Mouse (Mus musculus) MEL (cell line): ENCODE measurements at regions not wholly inside any gene's neighbourhood (a gene's known extent, or its start where the extent isn't known, plus 50 kb on each side); places are given as distances from the start of the nearest gene placed in this dataset.

Experiments
- DNase-seq: peaks from one replicate; pipeline ENCODE4 v3.0.0; 2011; ENCODE audit warnings: low read depth, low spot score
- H3K27ac ChIP-seq: 2 replicates; pipeline ENCODE4 v1.5.1; 2012; ENCODE audit warnings: low read depth, mild to moderate bottlenecking, control low read depth, low read length, moderate library complexity; ENCODE audit not compliant: control insufficient read depth
- H3K27me3 ChIP-seq, 2 experiments: fragments of 150-350 bp in 1 of 2; sonication (generic) in 1 of 2; 2 replicates each; pipeline ENCODE4 v1.6.1; 2012; ENCODE audit warnings: low read length in 2 of 2, mild to moderate bottlenecking in 2 of 2, improper control_type of control experiment in 1 of 2, moderate library complexity in 1 of 2; ENCODE audit not compliant: insufficient read depth in 2 of 2, control insufficient read depth in 1 of 2
- H3K36me3 ChIP-seq, 2 experiments: 2 replicates each; pipeline ENCODE4 v1.6.1; 2012 to 2014; ENCODE audit warnings: low read length in 2 of 2, improper control_type of control experiment in 1 of 2, inconsistent platforms in 1 of 2, mild to moderate bottlenecking in 1 of 2; ENCODE audit not compliant: insufficient read depth in 2 of 2, control insufficient read depth in 1 of 2
- H3K4me1 ChIP-seq, 2 experiments: fragments of 150-350 bp in 1 of 2; sonication (generic) in 1 of 2; 2 replicates each; pipeline ENCODE4 v1.6.1; 2012; ENCODE audit warnings: low read length in 2 of 2, improper control_type of control experiment in 1 of 2, mild to moderate bottlenecking in 1 of 2; ENCODE audit not compliant: insufficient read depth in 2 of 2, control insufficient read depth in 1 of 2
- H3K4me3 ChIP-seq, 2 experiments: fragments of 150-350 bp in 1 of 2; sonication (generic) in 1 of 2; 2 replicates each; pipeline ENCODE4 v1.5.1; 2012; ENCODE audit warnings: low read depth in 2 of 2, low read length in 2 of 2, mild to moderate bottlenecking in 2 of 2, moderate library complexity in 2 of 2, control low read depth in 1 of 2, improper control_type of control experiment in 1 of 2; ENCODE audit not compliant: control insufficient read depth in 1 of 2, insufficient read depth in 1 of 2
- H3K79me2 ChIP-seq: 2 replicates; pipeline ENCODE4 v1.6.1; 2012; ENCODE audit warnings: mild to moderate bottlenecking, low read length, moderate library complexity; ENCODE audit not compliant: control insufficient read depth, poor library complexity, insufficient read depth
- H3K9ac ChIP-seq: 2 replicates; pipeline ENCODE4 v1.6.1; 2012; ENCODE audit warnings: low read depth, mild to moderate bottlenecking, control low read depth, low read length, moderate library complexity; ENCODE audit not compliant: control insufficient read depth, poor library complexity, severe bottlenecking
- H3K9me3 ChIP-seq: fragments of 150-350 bp; sonication (generic); replicated peaks from 2 replicates; pipeline ENCODE4 v1.6.1; 2012; ENCODE audit warnings: mild to moderate bottlenecking, low read length, improper control_type of control experiment, moderate library complexity; ENCODE audit not compliant: insufficient read depth
- BHLHE40 ChIP-seq: IDR thresholded peaks from 2 replicates; pipeline ENCODE4 v1.6.1; 2012; ENCODE audit warnings: low read depth, mild to moderate bottlenecking, inconsistent platforms, low read length, improper control_type of control experiment, borderline replicate concordance
- CHD1 ChIP-seq: IDR thresholded peaks from 2 replicates; pipeline ENCODE4 v1.6.1; 2012; ENCODE audit warnings: low read depth, mild to moderate bottlenecking, inconsistent platforms, low read length, improper control_type of control experiment
- E2F4 ChIP-seq: IDR thresholded peaks from 2 replicates; pipeline ENCODE4 v1.6.1; 2011; ENCODE audit warnings: low read depth, low read length, improper control_type of control experiment, borderline replicate concordance
- ELF1 ChIP-seq: IDR thresholded peaks from 2 replicates; pipeline ENCODE4 v1.6.1; 2014; ENCODE audit warnings: low read depth, mild to moderate bottlenecking, inconsistent platforms, low read length, improper control_type of control experiment, moderate library complexity
- ETS1 ChIP-seq: IDR thresholded peaks from 2 replicates; pipeline ENCODE4 v1.6.1; 2012; ENCODE audit warnings: low read depth, mild to moderate bottlenecking, inconsistent platforms, low read length, improper control_type of control experiment, moderate library complexity
- GABPA ChIP-seq: IDR thresholded peaks from 2 replicates; pipeline ENCODE4 v1.6.1; 2012; ENCODE audit warnings: low read depth, mild to moderate bottlenecking, inconsistent platforms, low read length, improper control_type of control experiment, moderate library complexity
- GATA1 ChIP-seq: IDR thresholded peaks from 2 replicates; pipeline ENCODE4 v1.6.1; 2011; ENCODE audit warnings: low read depth, low read length, improper control_type of control experiment
- HCFC1 ChIP-seq: IDR thresholded peaks from 2 replicates; pipeline ENCODE4 v1.6.1; 2012; ENCODE audit warnings: low read depth, mild to moderate bottlenecking, inconsistent platforms, low read length, improper control_type of control experiment, moderate library complexity
- JUND ChIP-seq: IDR thresholded peaks from 2 replicates; pipeline ENCODE4 v1.6.1; 2011; ENCODE audit warnings: low read depth, mild to moderate bottlenecking, improper control_type of control experiment, low read length
- KAT2A ChIP-seq: conservative IDR thresholded peaks from 2 replicates; pipeline ENCODE4 v1.6.1; 2012; ENCODE audit warnings: low read depth, low read length, improper control_type of control experiment, inconsistent platforms
- MAFK ChIP-seq: IDR thresholded peaks from 2 replicates; pipeline ENCODE4 v1.6.1; 2011; ENCODE audit warnings: low read depth, mild to moderate bottlenecking, low read length, improper control_type of control experiment, borderline replicate concordance
- MAZ ChIP-seq: IDR thresholded peaks from 2 replicates; pipeline ENCODE4 v1.6.1; 2012; ENCODE audit warnings: low read depth, mild to moderate bottlenecking, inconsistent platforms, low read length, improper control_type of control experiment
- MEF2A ChIP-seq: IDR thresholded peaks from 2 replicates; pipeline ENCODE4 v1.6.1; 2014; ENCODE audit warnings: low read depth, mild to moderate bottlenecking, inconsistent platforms, low read length, improper control_type of control experiment; ENCODE audit not compliant: poor library complexity, insufficient replicate concordance, severe bottlenecking; ENCODE audit errors: extremely low read depth
- MXI1 ChIP-seq: IDR thresholded peaks from 2 replicates; pipeline ENCODE4 v1.6.1; 2011; ENCODE audit warnings: mild to moderate bottlenecking, low read depth, low read length, improper control_type of control experiment
- NRF1 ChIP-seq: IDR thresholded peaks from 2 replicates; pipeline ENCODE4 v1.6.1; 2014; ENCODE audit warnings: low read depth, mild to moderate bottlenecking, inconsistent platforms, low read length, improper control_type of control experiment, moderate library complexity; ENCODE audit not compliant: poor library complexity, insufficient read depth, severe bottlenecking
- POLR2AphosphoS2 ChIP-seq: IDR thresholded peaks from 2 replicates; pipeline ENCODE4 v1.6.1; 2011; ENCODE audit warnings: low read length, improper control_type of control experiment
- POLR2AphosphoS5 ChIP-seq: IDR thresholded peaks from 2 replicates; pipeline ENCODE4 v1.6.1; 2012; ENCODE audit warnings: low read depth, borderline replicate concordance, mild to moderate bottlenecking, inconsistent platforms, low read length, moderate library complexity, mixed read lengths
- RCOR1 ChIP-seq: IDR thresholded peaks from 2 replicates; pipeline ENCODE4 v1.6.1; 2012; ENCODE audit warnings: low read depth, mild to moderate bottlenecking, inconsistent platforms, low read length, improper control_type of control experiment
- SIN3A ChIP-seq: IDR thresholded peaks from 2 replicates; pipeline ENCODE4 v1.6.1; 2012; ENCODE audit warnings: low read length, improper control_type of control experiment, inconsistent platforms
- SMC3 ChIP-seq: IDR thresholded peaks from 2 replicates; pipeline ENCODE4 v1.6.1; 2011; ENCODE audit warnings: low read depth, low read length, improper control_type of control experiment
- TAL1 ChIP-seq: IDR thresholded peaks from 2 replicates; pipeline ENCODE4 v1.6.1; 2012; ENCODE audit warnings: mild to moderate bottlenecking, inconsistent platforms, low read length, moderate library complexity, mixed read lengths
- TBP ChIP-seq: IDR thresholded peaks from 2 replicates; pipeline ENCODE4 v1.8.0; 2011; ENCODE audit warnings: low read depth, low read length, improper control_type of control experiment
- ZC3H11A ChIP-seq: IDR thresholded peaks from 2 replicates; pipeline ENCODE4 v1.6.1; 2012; ENCODE audit warnings: low read depth, mild to moderate bottlenecking, inconsistent platforms, low read length, improper control_type of control experiment
- ZNF384 ChIP-seq: IDR thresholded peaks from 2 replicates; pipeline ENCODE4 v1.6.1; 2012; ENCODE audit warnings: low read depth, mild to moderate bottlenecking, inconsistent platforms, low read length, improper control_type of control experiment

- Histone ChIP-seq H3K27me3 (no peaks in the 10 kb centered on the region), H3K27ac (no peak overlapping the region), H3K9ac (no peak overlapping the region), H3K4me1 (no peaks in the 10 kb centered on the region), H3K36me3 (no peaks in the 10 kb centered on the region), H3K9me3 (no peaks in the 10 kb centered on the region), H3K79me2 (no peaks in the 10 kb centered on the region), H3K4me3 (no peak overlapping the region)
- no peak for DNase-seq
- TF ChIP-seq POLR2AphosphoS2, result no peak
- no peak for TF ChIP-seq ZC3H11A
- no peak for TF ChIP-seq HCFC1
- TF ChIP-seq MAFK, result no peak
- TF ChIP-seq SIN3A, result no peak
- TF ChIP-seq TBP, result no peak
- TF ChIP-seq POLR2AphosphoS5, result no peak
- TF ChIP-seq NRF1, result no peak
- no peak for TF ChIP-seq E2F4
- no peak for TF ChIP-seq JUND
- no peak for TF ChIP-seq RCOR1
- TF ChIP-seq KAT2A, result no peak
- TF ChIP-seq ELF1, result no peak
These were observed 1725.0 kb upstream of the Nudt12 start for GRCm38 (mm10) chr17:60738211-60738610.

GRCm38 (mm10) chr17:60720138-60720537, 1707.0 kb upstream of the Nudt12 start:
- no peak for DNase-seq
- Histone ChIP-seq H3K9me3 (no peaks in the 10 kb centered on the region), H3K4me3 (no peak overlapping the region), H3K4me1 (peaks cover 2 to 3% of the 10 kb centered on the region in 2 experiments; a peak in 2 of 4 replicates), H3K79me2 (no peaks in the 10 kb centered on the region), H3K36me3 (peaks cover 0 to 2% of the 10 kb centered on the region in 2 experiments; a peak in 2 of 4 replicates), H3K27me3 (no peaks in the 10 kb centered on the region), H3K27ac (no peak overlapping the region), H3K9ac (no peak overlapping the region)
- no peak for TF ChIP-seq RCOR1
- TF ChIP-seq BHLHE40, result no peak
- TF ChIP-seq MEF2A, result no peak
- TF ChIP-seq GABPA, result no peak
- TF ChIP-seq SMC3, result no peak
- no peak for TF ChIP-seq NRF1
- TF ChIP-seq ETS1, result no peak
- TF ChIP-seq POLR2AphosphoS2, result no peak
- no peak for TF ChIP-seq MAZ
- no peak for TF ChIP-seq CHD1
- TF ChIP-seq GATA1, result no peak
- no peak for TF ChIP-seq TAL1
- no peak for TF ChIP-seq KAT2A
- TF ChIP-seq ZC3H11A, result no peak
- no peak for TF ChIP-seq MXI1
- TF ChIP-seq ZNF384, result no peak
